Mouse (Mus musculus) kidney, embryonic 16.5 days (tissue): Measurements from ENCODE around the gene Cmbl. TPM values are rescaled to one million over a fixed set of nuclear protein-coding genes. Genes with fewer than 3 reads are reported as not detected.

Source experiments
- ATAC-seq: fragments of 200-750 bp; cut with Nextera tagmentation; 2 replicates; pipeline ENCODE4 v1.8.0; 2017; ENCODE audit warnings: moderate TSS enrichment; ENCODE audit not compliant: low FRiP score, low TSS enrichment
- H3K27ac ChIP-seq: fragments of 300-500 bp; sonication (generic); 2 replicates; pipeline ENCODE4 v1.5.1; 2014; ENCODE audit warnings: low read length
- H3K27me3 ChIP-seq: fragments of 300-500 bp; sonication (generic); 2 replicates; pipeline ENCODE4 v1.6.1; 2014; ENCODE audit warnings: low read length, control low read depth, mixed read lengths; ENCODE audit not compliant: insufficient read depth
- H3K36me3 ChIP-seq: fragments of 300-500 bp; sonication (generic); 2 replicates; pipeline ENCODE4 v1.6.1; 2014; ENCODE audit warnings: low read length, control low read depth, mixed read lengths; ENCODE audit not compliant: insufficient read depth
- H3K4me1 ChIP-seq: fragments of 300-500 bp; sonication (generic); 2 replicates; pipeline ENCODE4 v1.6.1; 2014; ENCODE audit warnings: low read length, control low read depth, mixed read lengths; ENCODE audit not compliant: insufficient read depth
- H3K4me2 ChIP-seq: fragments of 300-500 bp; sonication (generic); replicated peaks from 2 replicates; pipeline ENCODE4 v1.6.1; 2014; ENCODE audit warnings: low read depth, low read length
- H3K4me3 ChIP-seq: fragments of 300-500 bp; sonication (generic); 2 replicates; pipeline ENCODE4 v1.5.1; 2014; ENCODE audit warnings: mild to moderate bottlenecking, low read length
- H3K9ac ChIP-seq: fragments of 300-500 bp; sonication (generic); replicated peaks from 2 replicates; pipeline ENCODE4 v1.6.1; 2014; ENCODE audit warnings: low read length
- H3K9me3 ChIP-seq: fragments of 300-500 bp; sonication (generic); 2 replicates; pipeline ENCODE4 v1.6.1; 2016; ENCODE audit warnings: low read length, control low read depth
- WGBS: fragments of 180-500 bp; shearing (Covaris S2); extraction: QIAGEN DNeasy Blood & Tissue Kit; methylation state at CpG from one replicate; pipeline ENCODE4 v1.1.7; 2014; 5-methylcytosine and 5-hydroxymethylcytosine counted together
- polyA plus RNA-seq: library from polyadenylated mRNA; unstranded; fragments of >200 nt; fragmentation: Nextera tagmentation; extraction: Ambion mirVana; gene quantifications from 2 replicates; pipeline ENCODE4 v1.2.1, GENCODE M21; 2015

Gene Cmbl
- 21.3 and 22.6 TPM in 2 replicates for polyA plus RNA-seq

- no peak within 1 kb of the TSS for H3K9ac ChIP-seq
- no peak for ATAC-seq
- H3K36me3 ChIP-seq = no peaks in the 10 kb centered on the region
- no peak within 1 kb of the TSS for H3K4me3 ChIP-seq
- H3K27me3 ChIP-seq = no peaks in the 10 kb centered on the region
- peak within 1 kb of the TSS; percentile 73 for H3K27ac ChIP-seq
- no peaks in the 10 kb centered on the region for H3K9me3 ChIP-seq
- H3K4me1 ChIP-seq = peaks cover 32% of the 10 kb centered on the region
- H3K4me2 ChIP-seq = no peak within 1 kb of the TSS
- 66% methylated on average over 5 of the region's 5 CpGs for WGBS
Measured at GRCm38 (mm10) chr15:31565184-31565583, at the start of gene Cmbl. Gene Cmbl (plus strand): TSS chr15:31565389.

- ATAC-seq = no peak
Measured at GRCm38 (mm10) chr15:31517186-31517585, 48.0 kb upstream of the Cmbl start.

GRCm38 (mm10) chr15:31518371-31518770 lies 46.8 kb upstream of the Cmbl start:
- H3K4me3 ChIP-seq = no peak overlapping the region
- no peaks in the 10 kb centered on the region for H3K27me3 ChIP-seq
- 83% methylated on average over 2 of the region's 2 CpGs for WGBS
- 0 out of 2 replicates have a peak, but pooled peaks cover 6% of the 10 kb centered on the region for H3K4me1 ChIP-seq
- H3K9me3 ChIP-seq = no peaks in the 10 kb centered on the region
- H3K4me2 ChIP-seq = no peak overlapping the region
- H3K36me3 ChIP-seq = no peaks in the 10 kb centered on the region
- H3K9ac ChIP-seq = no peak overlapping the region
- no peak for ATAC-seq
- no peak overlapping the region for H3K27ac ChIP-seq

More at GRCm38 (mm10) chr15:31517186-31517585, 48.0 kb upstream of the Cmbl start:
- no peak overlapping the region for H3K4me3 ChIP-seq
- no peak overlapping the region for H3K27ac ChIP-seq
- 84% methylated on average over 1 of the region's 1 CpGs for WGBS
- H3K27me3 ChIP-seq = no peaks in the 10 kb centered on the region
- H3K36me3 ChIP-seq = no peaks in the 10 kb centered on the region
- H3K9ac ChIP-seq = no peak overlapping the region
- H3K4me2 ChIP-seq = no peak overlapping the region
- H3K9me3 ChIP-seq = no peaks in the 10 kb centered on the region
- H3K4me1 ChIP-seq = no peaks in the 10 kb centered on the region

- 86% methylated on average over 5 of the region's 5 CpGs for WGBS
Measured at GRCm38 (mm10) chr15:31519000-31519399, 46.2 kb upstream of the Cmbl start.

GRCm38 (mm10) chr15:31526463-31526862 lies 38.7 kb upstream of the Cmbl start:
- Histone ChIP-seq H3K4me1 (peaks cover 17% of the 10 kb centered on the region), H3K27ac (no peak overlapping the region), H3K4me2 (no peak overlapping the region), H3K9ac (no peak overlapping the region), H3K9me3 (no peaks in the 10 kb centered on the region), H3K27me3 (no peaks in the 10 kb centered on the region), H3K4me3 (no peak overlapping the region), H3K36me3 (peaks cover 7% of the 10 kb centered on the region; the same call in 1 of the 2 replicates)
- WGBS = 89% methylated on average over 1 of the region's 1 CpGs
- no peak for ATAC-seq

More at GRCm38 (mm10) chr15:31519000-31519399, 46.2 kb upstream of the Cmbl start:
- Histone ChIP-seq H3K27me3 (no peaks in the 10 kb centered on the region), H3K27ac (no peak overlapping the region), H3K9ac (no peak overlapping the region), H3K4me2 (no peak overlapping the region), H3K4me1 (0 out of 2 replicates have a peak, but pooled peaks cover 10% of the 10 kb centered on the region), H3K9me3 (no peaks in the 10 kb centered on the region), H3K4me3 (no peak overlapping the region), H3K36me3 (no peaks in the 10 kb centered on the region)
- no peak for ATAC-seq

- Histone ChIP-seq H3K4me3 (no peak overlapping the region), H3K9me3 (no peaks in the 10 kb centered on the region), H3K4me2 (no peak overlapping the region), H3K27ac (no peak overlapping the region), H3K4me1 (peaks cover 17% of the 10 kb centered on the region), H3K27me3 (no peaks in the 10 kb centered on the region), H3K9ac (no peak overlapping the region), H3K36me3 (peaks cover 7% of the 10 kb centered on the region; the same call in 1 of the 2 replicates)
- WGBS = 73% methylated on average over 4 of the region's 4 CpGs
- no peak for ATAC-seq
Measured at GRCm38 (mm10) chr15:31528477-31528876, 36.7 kb upstream of the Cmbl start.

GRCm38 (mm10) chr15:31529103-31529502 lies 36.1 kb upstream of the Cmbl start:
- peak overlapping the region; percentile 52; the same call in 1 of the 2 replicates for H3K9ac ChIP-seq
- H3K9me3 ChIP-seq = no peaks in the 10 kb centered on the region
- peaks cover 7% of the 10 kb centered on the region; the same call in 1 of the 2 replicates for H3K36me3 ChIP-seq
- peak overlapping the region; percentile 85 for H3K4me3 ChIP-seq
- H3K4me1 ChIP-seq = peaks cover 13% of the 10 kb centered on the region
- WGBS = 33% methylated on average over 6 of the region's 6 CpGs
- peak overlapping the region; percentile 68 for H3K4me2 ChIP-seq
- H3K27me3 ChIP-seq = no peaks in the 10 kb centered on the region
- H3K27ac ChIP-seq = no peak overlapping the region
- no peak for ATAC-seq

- no peaks in the 10 kb centered on the region for H3K27me3 ChIP-seq
- H3K4me1 ChIP-seq = peaks cover 13% of the 10 kb centered on the region
- peak overlapping the region; percentile 85 for H3K4me3 ChIP-seq
- peak overlapping the region; percentile 98 for H3K27ac ChIP-seq
- H3K9me3 ChIP-seq = no peaks in the 10 kb centered on the region
- peak overlapping the region; percentile 68 for H3K4me2 ChIP-seq
- H3K9ac ChIP-seq = peak overlapping the region; percentile 94
- peaks cover 7% of the 10 kb centered on the region; the same call in 1 of the 2 replicates for H3K36me3 ChIP-seq
- WGBS = under 1% methylated on average over 51 of the region's 56 CpGs
- peak; percentile 66 for ATAC-seq
Measured at GRCm38 (mm10) chr15:31529811-31530658, 35.2 kb upstream of the Cmbl start.

- Histone ChIP-seq H3K4me3 (peak within 1 kb of the TSS; percentile 85), H3K36me3 (peaks cover 6% of the 10 kb centered on the region; the same call in 1 of the 2 replicates), H3K4me2 (peak within 1 kb of the TSS; percentile 68), H3K4me1 (peaks cover 13% of the 10 kb centered on the region), H3K27ac (peak within 1 kb of the TSS; percentile 98), H3K9me3 (no peaks in the 10 kb centered on the region), H3K9ac (peak within 1 kb of the TSS; percentile 94), H3K27me3 (no peaks in the 10 kb centered on the region)
- ATAC-seq = peak; percentile 94
- WGBS = under 1% methylated on average over 59 of the region's 132 CpGs
Measured at GRCm38 (mm10) chr15:31530659-31531445, 34.3 kb upstream of the Cmbl start, which contains the start of gene March6. Gene March6 (minus strand): TSS chr15:31531053.
